Mouse (Mus musculus) ES-Bruce4 (cell line): Measurements from ENCODE around the gene Gtf2i. TPM values are rescaled to one million over a fixed set of nuclear protein-coding genes. Genes with fewer than 3 reads are reported as not detected.

ENCODE experiments used
- H3K27ac ChIP-seq: 2 replicates; pipeline ENCODE4 v1.5.1; 2012; ENCODE audit warnings: low read length, inconsistent platforms; ENCODE audit not compliant: insufficient read depth
- H3K27me3 ChIP-seq: 2 replicates; pipeline ENCODE4 v1.6.1; 2012; ENCODE audit warnings: mild to moderate bottlenecking, low read length, inconsistent platforms; ENCODE audit not compliant: control insufficient read depth, poor library complexity, insufficient read depth, severe bottlenecking
- H3K36me3 ChIP-seq: 2 replicates; pipeline ENCODE4 v1.6.1; 2012; ENCODE audit warnings: inconsistent platforms, mild to moderate bottlenecking, low read length, moderate library complexity; ENCODE audit not compliant: control insufficient read depth, poor library complexity, insufficient read depth, severe bottlenecking
- H3K4me1 ChIP-seq: one replicate; pipeline ENCODE4 v1.8.1; 2011; ENCODE audit warnings: low read length; ENCODE audit not compliant: control insufficient read depth, insufficient read depth
- H3K4me3 ChIP-seq: 2 replicates; pipeline ENCODE4 v1.5.1; 2011; ENCODE audit warnings: low read depth, mild to moderate bottlenecking, low read length
- H3K9ac ChIP-seq: 2 replicates; pipeline ENCODE4 v1.6.1; 2012; ENCODE audit warnings: low read depth, mild to moderate bottlenecking, inconsistent platforms; ENCODE audit not compliant: poor library complexity, severe bottlenecking
- H3K9me3 ChIP-seq: replicated peaks from 2 replicates; pipeline ENCODE4 v1.6.1; 2012; ENCODE audit warnings: mild to moderate bottlenecking, low read length, inconsistent platforms; ENCODE audit not compliant: control insufficient read depth, poor library complexity, insufficient read depth, severe bottlenecking
- CTCF ChIP-seq: IDR thresholded peaks from one replicate; pipeline ENCODE4 v1.8.1; 2011; ENCODE audit warnings: low read depth, low read length
- EP300 ChIP-seq: IDR thresholded peaks from 2 replicates; pipeline ENCODE4 v1.6.1; 2011; ENCODE audit warnings: low read depth, low read length; ENCODE audit not compliant: insufficient read depth
- POLR2A ChIP-seq: IDR thresholded peaks from one replicate; pipeline ENCODE4 v1.8.1; 2011; ENCODE audit warnings: low read length; ENCODE audit not compliant: insufficient read depth
- polyA plus RNA-seq: library from polyadenylated mRNA; stranded (reverse); fragments of >200 nt; gene quantifications from 2 replicates; pipeline ENCODE4 v1.2.4, GENCODE M21; 2011; ENCODE audit warnings: low read depth; ENCODE audit not compliant: missing spikeins, insufficient read depth, insufficient read length

Gtf2i gene
- polyA plus RNA-seq, 1 experiment: 242 TPM

GRCm38 (mm10) chr5:134316721-134317120, 2.2 kb upstream of the Gtf2i start:
- no peaks in the 10 kb centered on the region for H3K9me3 ChIP-seq
- no peaks in the 10 kb centered on the region for H3K4me1 ChIP-seq
- H3K4me3 ChIP-seq: no peak overlapping the region
- TF ChIP-seq EP300 (no peak), POLR2A (no peak), CTCF (no peak)
- no peak overlapping the region for H3K27ac ChIP-seq
- H3K9ac ChIP-seq: no peak overlapping the region
- no peaks in the 10 kb centered on the region for H3K27me3 ChIP-seq
- H3K36me3 ChIP-seq: no peaks in the 10 kb centered on the region

- no peaks in the 10 kb centered on the region for H3K36me3 ChIP-seq
- no peak for TF ChIP-seq EP300
- no peak for TF ChIP-seq CTCF
- no peak for TF ChIP-seq POLR2A
- peak overlapping the region; percentile 79 for H3K27ac ChIP-seq
- peak overlapping the region; percentile 17; the same call in 1 of the 2 replicates for H3K4me3 ChIP-seq
- H3K9ac ChIP-seq: peak overlapping the region; percentile 95
- H3K9me3 ChIP-seq: no peaks in the 10 kb centered on the region
- no peaks in the 10 kb centered on the region for H3K27me3 ChIP-seq
- H3K4me1 ChIP-seq: no peaks in the 10 kb centered on the region
Observed at GRCm38 (mm10) chr5:134315623-134316350, 1.2 kb upstream of the Gtf2i start.

GRCm38 (mm10) chr5:134314068-134314674, 389 bp downstream of the Gtf2i start:
- Histone ChIP-seq H3K4me1 (no peaks in the 10 kb centered on the region), H3K27ac (peak overlapping the region; percentile 37), H3K27me3 (no peaks in the 10 kb centered on the region), H3K9me3 (no peaks in the 10 kb centered on the region), H3K36me3 (0 out of 2 replicates have a peak, but pooled peaks cover 6% of the 10 kb centered on the region), H3K4me3 (peak overlapping the region; percentile 88), H3K9ac (peak overlapping the region; percentile 95)
- no peak for TF ChIP-seq EP300
- TF ChIP-seq POLR2A: no peak
- TF ChIP-seq CTCF: no peak

- no peaks in the 10 kb centered on the region for H3K9me3 ChIP-seq
- peak overlapping the region; percentile 74 for H3K27ac ChIP-seq
- H3K9ac ChIP-seq: peak overlapping the region; percentile 95
- no peaks in the 10 kb centered on the region for H3K27me3 ChIP-seq
- H3K36me3 ChIP-seq: 0 out of 2 replicates have a peak, but pooled peaks cover 6% of the 10 kb centered on the region
- H3K4me1 ChIP-seq: no peaks in the 10 kb centered on the region
- peak overlapping the region; percentile 88 for H3K4me3 ChIP-seq
- peak; percentile 62; the same call in 1 of the 2 replicates for TF ChIP-seq EP300
- no peak for TF ChIP-seq POLR2A
Observed at GRCm38 (mm10) chr5:134313451-134314067, 1.0 kb downstream of the Gtf2i start.

- H3K27me3 ChIP-seq: no peaks in the 10 kb centered on the region
- no peak for TF ChIP-seq CTCF
- 0 out of 2 replicates have a peak, but pooled peaks have one; percentile 24 for TF ChIP-seq EP300
Observed at GRCm38 (mm10) chr5:134312691-134313450, 1.7 kb downstream of the Gtf2i start.

More at GRCm38 (mm10) chr5:134312691-134313450, 1.7 kb downstream of the Gtf2i start:
- H3K4me3 ChIP-seq: peak overlapping the region; percentile 88
- peak overlapping the region; percentile 74 for H3K27ac ChIP-seq
- no peaks in the 10 kb centered on the region for H3K9me3 ChIP-seq
- 0 out of 2 replicates have a peak, but pooled peaks cover 6% of the 10 kb centered on the region for H3K36me3 ChIP-seq
- peak overlapping the region; percentile 95 for H3K9ac ChIP-seq
- H3K4me1 ChIP-seq: no peaks in the 10 kb centered on the region
